Mouse (Mus musculus) hindbrain, embryonic 11.5 days (tissue): ENCODE measurements at regions not wholly inside any gene's neighbourhood (a gene's known extent, or its start where the extent isn't known, plus 50 kb on each side); places are given as distances from the start of the nearest gene placed in this dataset.
A peak's percentile ranks its signal among the peaks of the same experiment; 100 is the strongest.

Experiments used
- ATAC-seq: fragments of 200-750 bp; cut with Nextera tagmentation; 2 replicates; pipeline ENCODE4 v1.8.0; 2017; ENCODE audit warnings: mild to moderate bottlenecking, moderate TSS enrichment, moderate library complexity; ENCODE audit not compliant: low FRiP score
- DNase-seq: peaks from one replicate; pipeline ENCODE4 v3.0.0-alpha.2; 2015; ENCODE audit warnings: low spot score
- H3K27ac ChIP-seq: fragments of 300-500 bp; sonication (generic); 2 replicates; pipeline ENCODE4 v1.5.1; 2014; ENCODE audit warnings: mild to moderate bottlenecking, low read depth, low read length
- H3K27me3 ChIP-seq: fragments of 300-500 bp; sonication (generic); 2 replicates; pipeline ENCODE4 v1.6.1; 2014; ENCODE audit warnings: mild to moderate bottlenecking, low read length, moderate library complexity, mixed read lengths; ENCODE audit not compliant: control insufficient read depth, insufficient read depth
- H3K36me3 ChIP-seq: fragments of 300-500 bp; sonication (generic); 2 replicates; pipeline ENCODE4 v1.6.1; 2014; ENCODE audit warnings: mild to moderate bottlenecking, low read length, moderate library complexity, mixed read lengths; ENCODE audit not compliant: control insufficient read depth, insufficient read depth
- H3K4me1 ChIP-seq: fragments of 300-500 bp; sonication (generic); replicated peaks from 2 replicates; pipeline ENCODE4 v1.6.1; 2014; ENCODE audit warnings: low read length, mixed read lengths; ENCODE audit not compliant: control insufficient read depth, insufficient read depth
- H3K4me2 ChIP-seq: fragments of 300-500 bp; sonication (generic); replicated peaks from 2 replicates; pipeline ENCODE4 v1.6.1; 2014; ENCODE audit warnings: mild to moderate bottlenecking, low read depth, low read length
- H3K4me3 ChIP-seq: fragments of 300-500 bp; sonication (generic); 2 replicates; pipeline ENCODE4 v1.5.1; 2014; ENCODE audit warnings: low read depth, low read length
- H3K9ac ChIP-seq: fragments of 300-500 bp; sonication (generic); 2 replicates; pipeline ENCODE4 v1.6.1; 2014; ENCODE audit warnings: low read depth, low read length
- H3K9me3 ChIP-seq: fragments of 300-500 bp; sonication (generic); 2 replicates; pipeline ENCODE4 v1.6.1; 2016; ENCODE audit warnings: low read length; ENCODE audit not compliant: control insufficient read depth
- WGBS: fragments of 180-500 bp; shearing (Covaris S2); extraction: QIAGEN DNeasy Blood & Tissue Kit; methylation state at CpG from one replicate; pipeline ENCODE4 v1.1.7; 2014; 5-methylcytosine and 5-hydroxymethylcytosine counted together

GRCm38 (mm10) chr7:79543231-79544071 is 74.0 kb downstream of the Rhcg start:
- H3K4me2 ChIP-seq = peak overlapping the region; percentile 57
- DNase-seq (peak; percentile 74), ATAC-seq (peak; percentile 61)
- H3K4me3 ChIP-seq = peak overlapping the region; percentile 24
- peak overlapping the region; percentile 96 for H3K27ac ChIP-seq
- peak overlapping the region; percentile 78 for H3K9ac ChIP-seq
- WGBS = under 1% methylated on average over 58 of the region's 58 CpGs
- H3K36me3 ChIP-seq = no peaks in the 10 kb centered on the region
- no peaks in the 10 kb centered on the region for H3K9me3 ChIP-seq
- H3K4me1 ChIP-seq = peaks cover 12% of the 10 kb centered on the region; the same call in 1 of the 2 replicates
- peaks cover 46% of the 10 kb centered on the region for H3K27me3 ChIP-seq

- peaks cover 43% of the 10 kb centered on the region for H3K27me3 ChIP-seq
- H3K4me1 ChIP-seq = peaks cover 13% of the 10 kb centered on the region; the same call in 1 of the 2 replicates
- no peak overlapping the region for H3K4me3 ChIP-seq
- 4% methylated on average over 23 of the region's 23 CpGs for WGBS
- H3K9ac ChIP-seq = peak overlapping the region; percentile 78
- H3K4me2 ChIP-seq = no peak overlapping the region
- DNase-seq = peak; percentile 54
- H3K36me3 ChIP-seq = no peaks in the 10 kb centered on the region
- peak overlapping the region; percentile 96 for H3K27ac ChIP-seq
- no peaks in the 10 kb centered on the region for H3K9me3 ChIP-seq
- ATAC-seq = no peak
Measured at GRCm38 (mm10) chr7:79542379-79543015, 75.0 kb downstream of the Rhcg start.

GRCm38 (mm10) chr7:79540246-79540645 is 74.1 kb upstream of the Polg start:
- H3K36me3 ChIP-seq = no peaks in the 10 kb centered on the region
- peaks cover 9% of the 10 kb centered on the region; the same call in 1 of the 2 replicates for H3K4me1 ChIP-seq
- DNase-seq = no peak
- H3K9me3 ChIP-seq = no peaks in the 10 kb centered on the region
- no peak overlapping the region for H3K4me3 ChIP-seq
- H3K27me3 ChIP-seq = peaks cover 44% of the 10 kb centered on the region
- no peak for ATAC-seq
- no peak overlapping the region for H3K4me2 ChIP-seq
- no peak overlapping the region for H3K9ac ChIP-seq
- 32% methylated on average over 2 of the region's 2 CpGs for WGBS
- no peak overlapping the region for H3K27ac ChIP-seq

DNA sequence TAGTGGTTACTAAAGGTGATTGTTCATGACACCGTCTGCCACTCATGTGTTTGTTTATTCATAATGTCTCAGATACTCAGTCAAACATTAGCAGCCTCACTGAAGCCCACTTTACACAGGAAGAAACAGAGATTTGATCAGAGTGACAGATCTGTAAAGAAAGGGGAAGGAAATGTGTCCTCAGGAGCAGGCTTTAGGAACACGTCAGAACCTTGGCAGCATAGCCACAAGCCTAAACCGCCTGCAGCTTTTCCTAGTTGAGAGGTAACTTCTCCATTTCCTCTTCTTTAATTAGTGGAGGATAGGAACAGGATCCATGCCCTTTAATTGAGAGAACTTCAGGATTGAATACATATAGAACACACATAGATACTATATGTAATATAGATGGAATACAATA is 73.3 kb upstream of the Polg start:
- Histone ChIP-seq H3K4me3 (no peak overlapping the region), H3K9ac (no peak overlapping the region), H3K27me3 (peaks cover 45% of the 10 kb centered on the region), H3K27ac (no peak overlapping the region), H3K4me1 (peaks cover 11% of the 10 kb centered on the region), H3K9me3 (no peaks in the 10 kb centered on the region), H3K36me3 (no peaks in the 10 kb centered on the region), H3K4me2 (no peak overlapping the region; the same call in 1 of the 2 replicates)
- DNase-seq = no peak
- ATAC-seq = no peak
- 10% methylated on average over 3 of the region's 3 CpGs for WGBS

GRCm38 (mm10) chr7:79536157-79536641 is 70.0 kb upstream of the Polg start:
- WGBS = under 1% methylated on average over 22 of the region's 27 CpGs
- peaks cover 23% of the 10 kb centered on the region for H3K4me1 ChIP-seq
- peaks cover 50% of the 10 kb centered on the region for H3K27me3 ChIP-seq

DNA sequence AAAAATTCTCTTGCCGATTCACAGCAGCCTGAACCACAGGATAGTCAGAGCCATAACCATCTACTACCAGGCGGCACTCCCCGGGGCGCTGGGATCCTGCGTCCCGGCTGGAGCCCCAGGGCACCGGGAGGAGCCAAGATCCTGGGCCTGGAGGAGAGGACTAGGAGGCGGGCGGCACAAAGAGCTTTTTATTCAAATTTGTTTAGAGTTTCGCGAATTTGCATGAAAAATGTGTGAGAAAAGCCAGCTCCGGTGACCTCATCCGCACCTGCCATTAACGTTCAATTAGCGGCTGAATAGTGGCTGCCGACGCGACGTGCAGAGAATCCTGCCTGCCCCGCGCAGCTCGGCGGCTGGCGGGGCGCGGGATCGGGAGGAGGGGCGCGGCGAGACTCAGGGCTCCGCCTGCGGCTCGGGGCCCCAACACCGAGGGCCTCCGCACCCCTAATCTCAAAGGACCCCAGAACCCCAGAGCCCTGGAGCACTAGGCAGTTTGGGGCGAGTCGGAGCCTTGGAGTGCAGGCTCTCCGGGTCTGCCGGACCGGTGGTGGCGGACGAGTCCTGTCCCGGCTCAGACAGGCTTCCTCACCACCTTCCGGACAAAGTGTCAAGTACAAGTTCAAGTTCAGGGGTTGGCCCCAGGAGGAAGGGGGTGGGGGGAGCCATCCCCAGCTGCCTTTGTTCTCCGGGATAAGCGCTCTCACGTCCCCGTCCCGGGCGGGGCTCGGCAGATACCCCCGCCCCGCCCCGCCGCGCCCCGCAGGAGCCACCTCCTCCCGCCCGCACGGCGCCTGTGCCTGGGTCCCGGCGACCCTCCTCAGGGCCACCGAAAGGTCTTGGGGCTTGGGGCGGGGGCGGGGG is 69.3 kb upstream of the Polg start:
- peak overlapping the region; percentile 70 for H3K4me2 ChIP-seq
- DNase-seq = peak; percentile 86
- peak overlapping the region; percentile 78 for H3K9ac ChIP-seq
- H3K9me3 ChIP-seq = no peaks in the 10 kb centered on the region
- H3K27me3 ChIP-seq = peaks cover 45% of the 10 kb centered on the region
- H3K36me3 ChIP-seq = no peaks in the 10 kb centered on the region
- peak overlapping the region; percentile 42 for H3K4me3 ChIP-seq
- WGBS = under 1% methylated on average over 53 of the region's 66 CpGs
- H3K27ac ChIP-seq = peak overlapping the region; percentile 97
- H3K4me1 ChIP-seq = peaks cover 23% of the 10 kb centered on the region
- peak; percentile 75 for ATAC-seq

More at GRCm38 (mm10) chr7:79536157-79536641, 70.0 kb upstream of the Polg start:
- ATAC-seq = peak; percentile 75
- H3K27ac ChIP-seq = peak overlapping the region; percentile 97
- H3K9me3 ChIP-seq = no peaks in the 10 kb centered on the region
- H3K4me2 ChIP-seq = peak overlapping the region; percentile 70
- H3K4me3 ChIP-seq = peak overlapping the region; percentile 42
- no peaks in the 10 kb centered on the region for H3K36me3 ChIP-seq
- H3K9ac ChIP-seq = peak overlapping the region; percentile 78
- DNase-seq = peak; percentile 86

DNA sequence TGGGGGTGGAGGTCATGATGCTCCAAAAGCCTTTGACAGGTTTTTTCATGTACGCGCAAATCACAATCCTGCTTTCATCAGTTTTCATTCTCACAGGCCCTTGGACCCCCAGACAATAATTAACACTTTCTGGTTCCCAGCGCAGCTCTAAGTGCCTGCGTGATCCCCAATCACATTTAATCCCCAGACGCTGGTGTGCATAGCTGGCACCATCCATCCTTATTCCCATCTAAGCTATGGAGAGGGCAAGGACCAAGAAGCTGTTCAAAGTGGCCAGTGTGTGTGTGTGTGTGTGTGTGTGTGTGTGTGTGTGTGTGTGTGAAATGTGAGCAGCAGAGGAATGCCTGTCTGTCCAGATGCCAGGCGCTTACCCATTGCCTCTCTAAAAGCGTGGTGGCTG is 68.7 kb upstream of the Polg start:
- peak overlapping the region; percentile 97 for H3K27ac ChIP-seq
- peak; percentile 39 for ATAC-seq
- H3K27me3 ChIP-seq = peaks cover 39% of the 10 kb centered on the region
- H3K4me3 ChIP-seq = no peak overlapping the region
- no peak for DNase-seq
- peak overlapping the region; percentile 43; the same call in 1 of the 2 replicates for H3K9ac ChIP-seq
- H3K4me1 ChIP-seq = peaks cover 28% of the 10 kb centered on the region
- 0 out of 2 replicates have a peak overlapping the region, but pooled peaks have one; percentile 70 for H3K4me2 ChIP-seq
- H3K36me3 ChIP-seq = no peaks in the 10 kb centered on the region
- H3K9me3 ChIP-seq = no peaks in the 10 kb centered on the region
- 0% methylated on average over 7 of the region's 7 CpGs for WGBS

DNA sequence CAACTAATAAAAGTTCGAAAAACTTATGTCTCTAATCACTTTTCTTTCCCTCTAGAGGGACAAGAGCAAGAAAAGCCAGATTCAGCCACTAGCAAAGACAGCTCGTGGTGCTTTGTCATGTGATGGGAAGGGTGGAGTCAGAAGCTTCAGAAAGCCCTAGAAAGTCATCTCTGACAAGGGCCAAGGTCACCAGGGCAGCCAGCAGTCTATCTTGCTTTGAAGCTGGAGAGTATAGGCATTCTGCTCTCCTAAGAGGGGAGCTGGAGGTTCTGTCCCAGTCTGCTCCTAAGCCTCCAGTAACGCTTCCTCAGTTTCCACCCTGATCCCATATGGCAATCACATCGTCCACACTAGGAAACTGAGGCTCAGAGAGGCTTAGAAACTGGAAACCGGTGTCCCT is 68.2 kb upstream of the Polg start:
- Histone ChIP-seq H3K9ac (no peak overlapping the region; the same call in none of the 2 replicates), H3K36me3 (no peaks in the 10 kb centered on the region), H3K27me3 (peaks cover 35% of the 10 kb centered on the region), H3K4me2 (no peak overlapping the region), H3K9me3 (no peaks in the 10 kb centered on the region), H3K27ac (peak overlapping the region; percentile 97), H3K4me1 (peaks cover 28% of the 10 kb centered on the region), H3K4me3 (no peak overlapping the region)
- 10% methylated on average over 5 of the region's 5 CpGs for WGBS
- ATAC-seq = no peak
- peak; percentile 60 for DNase-seq
